Mouse (Mus musculus) CH12.LX (cell line): ENCODE measurements around the gene Plekhh3. TPM values are rescaled to one million over a fixed set of nuclear protein-coding genes. Genes with fewer than 3 reads are reported as not detected.

Experiments
- DNase-seq: peaks from one replicate; pipeline ENCODE4 v3.0.0-alpha.2; 2013; ENCODE audit errors: extremely low read depth
- H3K27ac ChIP-seq: 2 replicates; pipeline ENCODE4 v1.5.1; 2012; ENCODE audit warnings: low read depth, mild to moderate bottlenecking, control low read depth, moderate library complexity; ENCODE audit not compliant: insufficient read depth
- H3K27me3 ChIP-seq: replicated peaks from 2 replicates; pipeline ENCODE3; 2012; ENCODE audit warnings: inconsistent platforms
- H3K36me3 ChIP-seq, 2 experiments: replicated peaks in 1 of 2; 2 replicates each; pipeline versions ENCODE3 to v1.6.1; 2012; ENCODE audit warnings: inconsistent platforms in 1 of 2, low read length in 1 of 2, mild to moderate bottlenecking in 1 of 2, mixed read lengths in 1 of 2, moderate library complexity in 1 of 2; ENCODE audit not compliant: control insufficient read depth in 1 of 2, insufficient read depth in 1 of 2
- H3K4me1 ChIP-seq, 2 experiments: 2 replicates each; pipeline ENCODE4 v1.6.1; 2012; ENCODE audit warnings: inconsistent platforms in 1 of 2, moderate library complexity in 1 of 2; ENCODE audit not compliant: insufficient read depth in 2 of 2, control insufficient read depth in 1 of 2
- H3K4me2 ChIP-seq: 2 replicates; pipeline ENCODE4 v1.6.1; 2012; ENCODE audit warnings: low read depth, mild to moderate bottlenecking, control low read depth; ENCODE audit not compliant: poor library complexity, insufficient read depth, severe bottlenecking
- H3K4me3 ChIP-seq, 3 experiments: fragments of 150-350 bp in 1 of 3; sonication (generic) in 1 of 3; replicated peaks in 1 of 3; 2 replicates each; pipeline versions ENCODE3 to v1.5.1; 2011 to 2012; ENCODE audit warnings: low read depth in 2 of 3, low read length in 2 of 3, mild to moderate bottlenecking in 2 of 3, moderate library complexity in 2 of 3, control low read depth in 1 of 3, improper control_type of control experiment in 1 of 3, inconsistent platforms in 1 of 3, mixed read lengths in 1 of 3; ENCODE audit not compliant: poor library complexity in 1 of 3
- H3K79me2 ChIP-seq: replicated peaks from 2 replicates; pipeline ENCODE4 v1.6.1; 2012; ENCODE audit warnings: mild to moderate bottlenecking, moderate library complexity; ENCODE audit not compliant: control insufficient read depth, poor library complexity, insufficient read depth, severe bottlenecking; ENCODE audit errors: extremely low read depth
- H3K9ac ChIP-seq: 2 replicates; pipeline ENCODE4 v1.6.1; 2012; ENCODE audit warnings: low read depth, mild to moderate bottlenecking, control low read depth, moderate library complexity; ENCODE audit not compliant: insufficient read depth
- H3K9me3 ChIP-seq: replicated peaks from 2 replicates; pipeline ENCODE3; 2012; ENCODE audit warnings: low read length, inconsistent platforms, mixed read lengths
- CHD2 ChIP-seq: IDR thresholded peaks from 2 replicates; pipeline ENCODE4 v1.6.1; 2011; ENCODE audit warnings: low read length, improper control_type of control experiment
- CTCF ChIP-seq, 2 experiments: IDR thresholded peaks in 1 of 2; conservative IDR thresholded peaks in 1 of 2; 2 replicates each; pipeline ENCODE4 v1.5.1; 2011 to 2012; ENCODE audit warnings: low read depth in 2 of 2, low read length in 2 of 2, improper control_type of control experiment in 1 of 2, inconsistent platforms in 1 of 2, mild to moderate bottlenecking in 1 of 2, moderate library complexity in 1 of 2
- E2F4 ChIP-seq: IDR thresholded peaks from 2 replicates; pipeline ENCODE4 v1.6.1; 2011; ENCODE audit warnings: low read depth, low read length, improper control_type of control experiment; ENCODE audit not compliant: insufficient replicate concordance
- EP300 ChIP-seq: IDR thresholded peaks from 2 replicates; pipeline ENCODE4 v1.6.1; 2011; ENCODE audit warnings: low read length, improper control_type of control experiment
- ETS1 ChIP-seq: conservative IDR thresholded peaks from 2 replicates; pipeline ENCODE4 v1.6.1; 2012; ENCODE audit warnings: low read depth, mild to moderate bottlenecking, inconsistent platforms, low read length, improper control_type of control experiment, moderate library complexity
- HCFC1 ChIP-seq: IDR thresholded peaks from 2 replicates; pipeline ENCODE4 v1.6.1; 2012; ENCODE audit warnings: low read depth, mild to moderate bottlenecking, inconsistent platforms, low read length, improper control_type of control experiment
- IRF4 ChIP-seq: IDR thresholded peaks from 2 replicates; pipeline ENCODE4 v1.6.1; 2014; ENCODE audit warnings: low read depth, mild to moderate bottlenecking, inconsistent platforms, low read length, improper control_type of control experiment
- JUND ChIP-seq: conservative IDR thresholded peaks from 2 replicates; pipeline ENCODE4 v1.6.1; 2011; ENCODE audit warnings: low read depth, low read length, improper control_type of control experiment
- KAT2A ChIP-seq: IDR thresholded peaks from 2 replicates; pipeline ENCODE4 v1.6.1; 2012; ENCODE audit warnings: low read length, improper control_type of control experiment, inconsistent platforms; ENCODE audit not compliant: insufficient replicate concordance
- MAFK ChIP-seq: IDR thresholded peaks from 2 replicates; pipeline ENCODE4 v1.6.1; 2011; ENCODE audit warnings: low read length, improper control_type of control experiment; ENCODE audit not compliant: insufficient replicate concordance
- MAX ChIP-seq: IDR thresholded peaks from 2 replicates; pipeline ENCODE4 v1.6.1; 2011; ENCODE audit warnings: low read length, improper control_type of control experiment
- MAZ ChIP-seq: IDR thresholded peaks from 2 replicates; pipeline ENCODE4 v1.6.1; 2012; ENCODE audit warnings: low read depth, mild to moderate bottlenecking, inconsistent platforms, low read length, improper control_type of control experiment, moderate library complexity
- MEF2A ChIP-seq: IDR thresholded peaks from 2 replicates; pipeline ENCODE4 v1.6.1; 2014; ENCODE audit warnings: low read depth, mild to moderate bottlenecking, inconsistent platforms, low read length, improper control_type of control experiment, borderline replicate concordance
- MYC ChIP-seq: IDR thresholded peaks from 2 replicates; pipeline ENCODE4 v1.6.1; 2011; ENCODE audit warnings: low read depth, mild to moderate bottlenecking, improper control_type of control experiment, low read length
- NELFE ChIP-seq: IDR thresholded peaks from 2 replicates; pipeline ENCODE4 v1.6.1; 2011; ENCODE audit warnings: low read depth, low read length, improper control_type of control experiment
- RCOR1 ChIP-seq: conservative IDR thresholded peaks from 2 replicates; pipeline ENCODE4 v1.6.1; 2012; ENCODE audit warnings: low read depth, mild to moderate bottlenecking, inconsistent platforms, low read length, improper control_type of control experiment
- SMC3 ChIP-seq: IDR thresholded peaks from 2 replicates; pipeline ENCODE4 v1.6.1; 2011; ENCODE audit warnings: low read depth, low read length, improper control_type of control experiment
- TBP ChIP-seq: conservative IDR thresholded peaks from 2 replicates; pipeline ENCODE4 v1.6.1; 2011; ENCODE audit warnings: low read depth, low read length, improper control_type of control experiment
- TCF12 ChIP-seq: IDR thresholded peaks from 2 replicates; pipeline ENCODE4 v1.6.1; 2014; ENCODE audit warnings: low read depth, mild to moderate bottlenecking, inconsistent platforms, low read length, improper control_type of control experiment
- UBTF ChIP-seq: IDR thresholded peaks from 2 replicates; pipeline ENCODE4 v1.6.1; 2012; ENCODE audit warnings: low read depth, mild to moderate bottlenecking, inconsistent platforms, low read length, improper control_type of control experiment, moderate library complexity
- USF1 ChIP-seq: IDR thresholded peaks from 2 replicates; pipeline ENCODE4 v1.6.1; 2014; ENCODE audit warnings: low read depth, mild to moderate bottlenecking, inconsistent platforms, low read length, improper control_type of control experiment
- ZC3H11A ChIP-seq: IDR thresholded peaks from 2 replicates; pipeline ENCODE4 v1.6.1; 2012; ENCODE audit warnings: low read depth, mild to moderate bottlenecking, inconsistent platforms, low read length, improper control_type of control experiment
- ZMIZ1 ChIP-seq: IDR thresholded peaks from 2 replicates; pipeline ENCODE4 v1.6.1; 2012; ENCODE audit warnings: low read depth, mild to moderate bottlenecking, inconsistent platforms, low read length, improper control_type of control experiment
- dilution Hi-C: fragments of 300-500 bp; cut with MboI; formaldehyde crosslinking; loops from 2 replicates; pipeline ENCODE4 v1.14.3; 2020; ENCODE audit warnings: low sequenced_read_pairs; ENCODE audit not compliant: extremely low pct_unique_long_range_greater_than_20kb, extremely low pct_ligation_motif_present
- in situ Hi-C: fragments of 300-500 bp; cut with MboI; formaldehyde crosslinking; loops from 3 replicates; pipeline ENCODE4 v1.14.3; 2019; ENCODE audit warnings: low sequenced_read_pairs, low pct_ligation_motif_present, low pct_unique_long_range_greater_than_20kb, mixed read lengths
- polyA plus RNA-seq: library from polyadenylated mRNA; unstranded; fragments of >175 nt; gene quantifications from 2 replicates; pipeline ENCODE4 v1.2.1, GENCODE M21; 2012; ENCODE audit warnings: low read depth; ENCODE audit not compliant: insufficient read length
- total RNA-seq, 2 experiments: library from RNA; depleted of rRNA; stranded (reverse); fragments of 300-350 nt in 1 of 2; fragments of >200 nt in 1 of 2; gene quantifications; 2 replicates each; pipeline ENCODE4 v1.2.3; 2012 to 2014

Plekhh3 gene
- total and polyA plus RNA-seq, 3 experiments = 2.9 to 20.3 (median 5.0) TPM

DNA sequence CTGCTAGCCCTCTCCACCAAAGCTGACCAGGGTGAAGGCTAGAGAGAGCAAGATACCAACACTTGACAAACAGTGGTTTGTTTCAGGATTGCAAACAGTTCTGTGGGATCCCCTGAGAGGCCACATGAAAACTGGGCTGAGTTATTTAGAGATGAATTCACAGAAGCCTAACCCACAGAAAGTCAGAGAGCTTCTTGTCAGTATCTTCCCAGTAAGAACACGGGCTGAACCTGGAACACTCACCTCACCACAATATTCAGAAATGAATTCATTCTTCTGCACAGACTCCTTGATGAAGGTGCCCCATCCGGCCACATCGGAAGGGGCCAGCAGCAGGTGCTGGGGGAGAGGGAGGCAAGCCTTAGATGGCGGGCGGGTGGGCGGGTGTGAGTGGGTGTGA, 23.5 kb upstream of the Plekhh3 start:
- H3K36me3 ChIP-seq = peaks cover 41 to 95% of the 10 kb centered on the region in 2 experiments
- DNase-seq = peak; percentile 66
- H3K27ac ChIP-seq = peak overlapping the region; percentile 58
- H3K27me3 ChIP-seq = no peaks in the 10 kb centered on the region
- peak overlapping the region in 1 of 3 experiments; percentile 15 for H3K4me3 ChIP-seq
- dilution Hi-C loops = no loop called here
- peak overlapping the region; percentile 44 for H3K4me2 ChIP-seq
- TF ChIP-seq UBTF = 0 out of 2 replicates have a peak, but pooled peaks have one; percentile 34
- TF ChIP-seq ZC3H11A = no peak
- no peak for TF ChIP-seq TBP
- TF ChIP-seq CTCF (conservative IDR thresholded peaks at IDR 0.05 in 1 of 2, IDR thresholded peaks at IDR 0.05 in 1 of 2; ENCODE audit: low read depth in 2 of 2, low read length in 2 of 2) = no peak
- no peak for TF ChIP-seq NELFE
- TF ChIP-seq MAZ = peak; percentile 68; the same call in 1 of the 2 replicates
- TF ChIP-seq KAT2A = no peak
- TF ChIP-seq JUND = peak; percentile 66; the same call in 1 of the 2 replicates
- TF ChIP-seq ETS1 = peak; percentile 52
- TF ChIP-seq EP300 = peak; percentile 86
- TF ChIP-seq RCOR1 = peak; percentile 82
- TF ChIP-seq MYC = 0 out of 2 replicates have a peak, but pooled peaks have one; percentile 38
- TF ChIP-seq ZMIZ1 = 0 out of 2 replicates have a peak, but pooled peaks have one; percentile 22
- 0 out of 2 replicates have a peak, but pooled peaks have one; percentile 32 for TF ChIP-seq E2F4
- peak; percentile 69 for TF ChIP-seq MEF2A
- TF ChIP-seq IRF4 = peak; percentile 78
- TF ChIP-seq USF1 = no peak
- TF ChIP-seq CHD2 = peak; percentile 74
- no peak for TF ChIP-seq SMC3
- peak; percentile 85 for TF ChIP-seq TCF12
- no peak; the same call in 1 of the 2 replicates for TF ChIP-seq MAX
- no peak for TF ChIP-seq HCFC1
- TF ChIP-seq MAFK = peak; percentile 78
- H3K9me3 ChIP-seq = no peaks in the 10 kb centered on the region
- no peaks in the 10 kb centered on the region for H3K79me2 ChIP-seq
- H3K4me1 ChIP-seq = peaks cover 25 to 44% of the 10 kb centered on the region in 2 experiments
- in situ Hi-C loops = no loop called here
- H3K9ac ChIP-seq = peak overlapping the region; percentile 11
